Mouse (Mus musculus) G1E (cell line): ENCODE measurements at regions not wholly inside any gene's neighbourhood (a gene's known extent, or its start where the extent isn't known, plus 50 kb on each side); places are given as distances from the start of the nearest gene placed in this dataset.

ENCODE experiments used
- ATAC-seq: 2 replicates; pipeline ENCODE4 v1.8.0; 2016; ENCODE audit warnings: mild to moderate bottlenecking; ENCODE audit not compliant: insufficient number of reproducible peaks, poor library complexity, low FRiP score, severe bottlenecking; ENCODE audit errors: extremely low read depth
- DNase-seq: peaks from one replicate; pipeline ENCODE4 v3.0.0; 2012; ENCODE audit warnings: low spot score
- H3K27me3 ChIP-seq: 2 replicates; pipeline ENCODE4 v1.6.1; 2012; ENCODE audit warnings: mild to moderate bottlenecking, low read length, inconsistent platforms; ENCODE audit not compliant: insufficient read depth
- H3K36me3 ChIP-seq: replicated peaks from 2 replicates; pipeline ENCODE3; 2012; ENCODE audit warnings: mild to moderate bottlenecking, inconsistent platforms
- H3K4me1 ChIP-seq: 2 replicates; pipeline ENCODE4 v1.6.1; 2012; ENCODE audit warnings: low read depth, low read length, inconsistent platforms, mixed read lengths; ENCODE audit not compliant: insufficient read depth
- H3K4me3 ChIP-seq: 2 replicates; pipeline ENCODE4 v1.5.1; 2012; ENCODE audit warnings: low read depth, mild to moderate bottlenecking, inconsistent platforms, low read length, moderate library complexity, mixed read lengths
- H3K9me3 ChIP-seq: replicated peaks from 2 replicates; pipeline ENCODE4 v1.6.1; 2012; ENCODE audit warnings: inconsistent platforms
- CTCF ChIP-seq: IDR thresholded peaks from 2 replicates; pipeline ENCODE4 v1.5.1; 2012; ENCODE audit warnings: low read depth, low read length, inconsistent platforms, mixed read lengths
- GATA1 ChIP-seq: IDR thresholded peaks from 2 replicates; pipeline ENCODE4 v1.6.1; 2012; ENCODE audit warnings: borderline replicate concordance, low read length, inconsistent platforms, mixed read lengths
- GATA2 ChIP-seq: IDR thresholded peaks from 2 replicates; pipeline ENCODE4 v1.6.1; 2012; ENCODE audit warnings: low read depth, low read length, inconsistent platforms, borderline replicate concordance
- POLR2AphosphoS5 ChIP-seq: IDR thresholded peaks from 2 replicates; pipeline ENCODE4 v1.6.1; 2012; ENCODE audit warnings: low read depth, low read length, inconsistent platforms; ENCODE audit not compliant: insufficient replicate concordance
- TAL1 ChIP-seq: conservative IDR thresholded peaks from 2 replicates; pipeline ENCODE4 v1.6.1; 2012; ENCODE audit warnings: low read depth, low read length, inconsistent platforms, mixed read lengths

GRCm38 (mm10) chr3:84376510-84376909, 69.8 kb upstream of the Trim2 start:
- Histone ChIP-seq H3K4me1 (peaks cover 28% of the 10 kb centered on the region), H3K36me3 (no peaks in the 10 kb centered on the region), H3K9me3 (no peaks in the 10 kb centered on the region), H3K27me3 (peaks cover 6% of the 10 kb centered on the region; the same call in 1 of the 2 replicates), H3K4me3 (no peak overlapping the region)
- ATAC-seq, result no peak
- TF ChIP-seq TAL1 (no peak), GATA2 (no peak), CTCF (no peak), GATA1 (no peak), POLR2AphosphoS5 (no peak)
- DNase-seq, result no peak

- TF ChIP-seq TAL1 (no peak), CTCF (no peak)
- H3K4me3 ChIP-seq, result no peak overlapping the region
- no peaks in the 10 kb centered on the region for H3K36me3 ChIP-seq
- DNase-seq (no peak), ATAC-seq (no peak)
- H3K27me3 ChIP-seq, result peaks cover 6% of the 10 kb centered on the region; the same call in 1 of the 2 replicates
- peaks cover 22% of the 10 kb centered on the region for H3K4me1 ChIP-seq
- H3K9me3 ChIP-seq, result no peaks in the 10 kb centered on the region
These were observed 69.2 kb upstream of the Trim2 start for GRCm38 (mm10) chr3:84375832-84376231.

- peaks cover 3% of the 10 kb centered on the region; the same call in 1 of the 2 replicates for H3K27me3 ChIP-seq
- H3K9me3 ChIP-seq, result no peaks in the 10 kb centered on the region
- ATAC-seq, result no peak
- no peak overlapping the region for H3K4me3 ChIP-seq
- no peak for DNase-seq
- H3K4me1 ChIP-seq, result peaks cover 14% of the 10 kb centered on the region
- no peaks in the 10 kb centered on the region for H3K36me3 ChIP-seq
- TF ChIP-seq POLR2AphosphoS5, result no peak
- TF ChIP-seq CTCF, result no peak
- TF ChIP-seq GATA2, result no peak
- no peak for TF ChIP-seq TAL1
- TF ChIP-seq GATA1, result no peak
These were observed 65.2 kb upstream of the Trim2 start for GRCm38 (mm10) chr3:84371842-84372241.

- DNase-seq (no peak), ATAC-seq (no peak)
- TF ChIP-seq GATA1 (no peak), GATA2 (no peak), CTCF (no peak)
- peaks cover 16% of the 10 kb centered on the region for H3K4me1 ChIP-seq
- no peaks in the 10 kb centered on the region for H3K27me3 ChIP-seq
- no peaks in the 10 kb centered on the region for H3K9me3 ChIP-seq
- no peak overlapping the region for H3K4me3 ChIP-seq
- H3K36me3 ChIP-seq, result no peaks in the 10 kb centered on the region
These were observed 60.6 kb upstream of the Trim2 start for GRCm38 (mm10) chr3:84367145-84367740.

- TF ChIP-seq GATA1 (no peak), GATA2 (no peak), TAL1 (no peak), POLR2AphosphoS5 (no peak), CTCF (no peak)
- ATAC-seq (no peak), DNase-seq (no peak)
- H3K9me3 ChIP-seq, result no peaks in the 10 kb centered on the region
- no peaks in the 10 kb centered on the region for H3K36me3 ChIP-seq
- H3K4me1 ChIP-seq, result peaks cover 29% of the 10 kb centered on the region
- H3K4me3 ChIP-seq, result no peak overlapping the region
- H3K27me3 ChIP-seq, result peaks cover 12% of the 10 kb centered on the region
These were observed 52.0 kb upstream of the Trim2 start for GRCm38 (mm10) chr3:84358672-84359071.

- H3K36me3 ChIP-seq, result no peaks in the 10 kb centered on the region
- peaks cover 12% of the 10 kb centered on the region for H3K27me3 ChIP-seq
- DNase-seq, result no peak
- no peak overlapping the region for H3K4me3 ChIP-seq
- TF ChIP-seq GATA2, result no peak
- no peak for TF ChIP-seq POLR2AphosphoS5
- TF ChIP-seq GATA1, result no peak
- no peak for TF ChIP-seq CTCF
- no peak for TF ChIP-seq TAL1
- no peaks in the 10 kb centered on the region for H3K9me3 ChIP-seq
- H3K4me1 ChIP-seq, result peaks cover 45% of the 10 kb centered on the region
- no peak for ATAC-seq
These were observed 50.0 kb upstream of the Trim2 start for GRCm38 (mm10) chr3:84356690-84357014.
